Mouse (Mus musculus): ENCODE results near the gene Ddx54.

Gene Ddx54

DNA sequence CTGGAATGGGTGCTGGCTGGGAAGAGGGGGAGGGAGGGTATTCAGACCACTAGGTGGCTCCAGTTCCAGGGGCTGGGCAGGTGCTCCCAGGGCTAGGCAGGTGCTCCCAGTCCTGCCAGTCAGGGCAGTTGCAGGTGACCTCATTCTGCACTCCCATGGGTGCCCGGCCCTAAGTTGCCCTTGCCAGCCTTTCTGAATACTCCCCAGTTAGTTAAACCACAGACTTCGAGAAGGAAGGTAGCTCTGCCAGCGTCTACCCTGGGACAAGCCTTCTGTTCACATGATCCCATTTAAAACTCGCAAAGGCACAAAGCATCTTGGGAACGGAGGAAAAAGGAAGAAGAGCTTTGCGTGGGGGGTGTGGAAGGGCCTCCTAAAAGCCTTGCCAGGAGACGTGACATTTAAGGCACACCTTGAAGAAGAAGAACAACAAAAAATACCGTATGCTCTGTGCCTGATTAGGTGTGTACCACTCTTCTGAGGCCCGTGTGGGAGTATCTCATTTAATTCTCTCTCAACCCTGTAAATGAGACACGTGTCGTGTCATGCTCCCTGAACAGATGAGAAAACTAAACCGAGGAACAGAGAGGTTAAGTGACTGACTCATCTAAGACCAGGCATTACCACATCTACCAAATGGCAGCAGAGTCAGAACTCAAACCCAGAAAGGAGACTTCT lies 35.4 kb downstream of the Ddx54 start:
- no peak for DNase-seq

DNA sequence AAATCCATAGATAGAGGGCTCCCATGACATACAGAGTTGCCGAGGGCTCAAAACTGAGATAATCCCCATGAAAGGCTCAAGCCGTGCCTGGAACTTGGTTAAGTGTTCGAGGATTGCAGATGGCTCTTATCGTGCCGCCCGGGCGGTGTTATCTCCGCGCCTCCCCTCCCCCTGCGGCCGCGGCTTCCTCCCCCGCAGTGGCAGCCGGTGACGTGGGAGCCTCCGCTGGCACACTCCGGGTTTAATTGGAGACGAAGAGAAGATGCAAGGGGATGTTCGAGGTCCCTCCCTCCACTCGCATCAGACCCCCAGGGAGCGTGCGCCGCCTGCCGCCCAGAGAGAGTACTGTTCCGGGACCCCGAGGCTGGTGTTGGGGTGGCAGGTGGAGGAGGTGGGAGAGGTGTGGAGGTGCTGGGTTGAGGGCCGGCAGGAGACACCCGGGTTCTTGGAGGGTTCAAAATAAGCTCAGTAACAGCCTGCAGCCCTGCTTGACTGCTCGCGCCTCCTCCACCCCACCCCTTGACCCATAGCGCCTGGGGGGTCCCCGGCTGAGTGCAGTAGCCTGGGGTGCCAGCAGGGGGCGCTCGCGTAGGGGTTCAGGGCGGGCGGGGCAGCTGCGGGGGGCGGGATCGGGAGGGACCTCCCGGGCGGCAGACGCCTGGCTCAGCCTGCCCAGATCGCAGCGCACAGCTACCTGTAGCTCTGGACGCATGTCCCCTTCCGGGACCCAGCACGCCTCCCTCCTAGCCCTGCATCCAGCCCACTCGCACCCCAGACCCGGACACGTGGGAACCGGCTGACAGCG lies 36.2 kb downstream of the Ddx54 start, which contains the start of gene Rasal1:
Rasal1 (plus strand) TSS at position 244 of the 805 bp plus-strand sequence.
- DNase-seq: peak; percentile 51 to 55

DNA sequence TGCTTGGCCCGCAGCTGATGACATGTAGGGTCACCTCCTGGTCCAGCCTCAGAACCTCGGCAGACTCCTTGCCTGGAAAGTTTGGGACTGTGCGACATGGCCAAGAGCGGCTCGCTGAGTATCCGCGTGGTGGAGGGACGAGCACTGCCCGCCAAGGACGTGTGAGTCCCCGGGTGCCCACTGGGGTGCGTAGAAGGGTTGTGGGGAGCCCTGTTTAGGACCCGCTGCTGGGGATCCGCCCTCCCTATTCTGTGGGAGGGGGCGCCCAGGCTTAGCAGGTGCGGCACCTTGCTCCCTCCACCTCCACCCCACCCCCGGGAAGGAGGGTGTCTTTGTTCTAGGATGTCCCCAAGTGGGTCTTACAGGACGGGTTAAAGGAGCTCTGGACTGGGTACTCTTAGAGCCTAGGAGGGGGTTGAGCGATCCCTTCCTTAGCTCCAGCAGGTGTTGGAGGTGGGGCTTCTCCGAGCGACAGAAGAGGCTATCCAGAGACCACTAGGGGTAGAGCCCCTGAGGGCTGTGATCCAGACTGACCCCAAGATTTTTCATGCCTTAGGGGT lies 36.9 kb downstream of the Ddx54 start:
- no peak for DNase-seq

DNA sequence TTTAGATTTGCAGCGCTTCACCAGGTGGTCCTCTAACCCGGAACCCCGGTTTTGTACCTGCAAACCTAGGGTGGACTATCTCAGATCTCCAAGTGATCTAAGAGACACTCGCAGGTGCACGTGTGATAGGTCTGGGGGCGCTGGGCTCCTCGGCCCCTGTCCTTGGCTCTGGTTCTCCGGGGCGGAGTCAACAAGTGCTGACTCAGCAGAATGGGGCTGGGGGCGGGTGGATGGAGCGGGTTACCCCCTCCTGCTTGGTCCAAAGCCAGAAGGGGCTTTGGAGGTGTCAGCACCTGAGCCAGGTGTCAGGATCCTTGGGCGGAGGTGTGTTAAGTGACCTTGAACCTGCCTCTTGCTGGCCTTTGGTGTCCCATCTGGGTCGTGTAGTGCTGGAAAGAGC lies 37.4 kb downstream of the Ddx54 start:
- no peak for DNase-seq

DNA sequence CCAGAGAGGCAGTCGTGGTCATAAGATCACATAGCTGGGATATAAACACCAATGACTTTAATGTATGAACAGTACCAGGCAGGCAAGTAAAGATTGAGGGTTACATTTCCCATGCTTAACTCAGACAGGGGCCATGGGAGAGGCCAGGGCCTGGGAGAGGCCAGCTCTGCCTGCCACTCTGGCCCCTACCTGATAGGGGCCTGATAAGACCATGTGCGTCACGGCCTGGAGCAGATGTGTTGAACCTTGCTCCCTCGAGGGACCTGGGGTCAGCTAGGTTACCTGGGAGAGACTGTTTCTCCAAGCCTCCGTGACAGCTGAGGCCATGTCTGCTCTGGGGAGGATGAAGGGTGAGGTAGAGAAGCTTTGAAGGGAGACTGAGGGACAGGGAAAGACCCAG lies 38.7 kb downstream of the Ddx54 start:
- DNase-seq: no peak

DNA sequence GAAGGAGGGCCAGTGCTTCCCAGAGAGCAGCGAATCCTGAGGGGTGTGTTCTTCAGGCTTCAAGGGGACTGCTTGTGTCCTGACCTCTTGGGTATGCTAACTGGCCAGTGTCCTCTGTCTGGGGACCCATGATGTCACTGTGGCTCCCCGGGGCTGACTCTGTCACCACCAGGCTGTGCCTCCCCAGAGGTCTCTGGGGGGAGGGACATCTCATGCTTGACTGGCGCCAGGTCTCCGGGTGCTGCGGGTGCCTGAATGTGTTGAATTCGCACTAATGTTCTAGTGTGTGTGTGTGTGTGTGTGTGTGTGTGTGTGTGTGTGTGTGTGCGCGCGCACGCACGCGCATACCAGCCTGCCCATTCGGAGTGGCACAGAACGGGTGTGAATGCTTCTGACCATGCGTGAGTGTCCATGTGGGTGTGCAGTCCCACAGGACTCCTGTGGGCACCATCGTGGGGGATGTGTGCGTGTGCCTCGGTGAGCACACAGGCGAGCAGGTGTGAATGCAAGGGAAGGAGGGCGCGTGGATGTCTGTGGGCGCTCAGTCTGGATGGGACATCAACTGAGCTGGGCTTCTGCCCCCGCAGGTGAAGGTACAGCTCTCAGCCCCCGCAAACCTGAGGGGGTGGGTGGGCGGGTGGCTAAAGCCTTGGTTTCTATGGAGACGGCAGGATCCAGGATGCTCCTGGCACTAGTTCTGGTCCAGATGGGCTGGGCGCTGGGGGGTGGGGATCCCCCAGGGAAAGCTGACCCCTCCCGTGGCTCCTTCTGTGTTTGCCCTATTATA lies 40.6 kb downstream of the Ddx54 start:
- no peak for DNase-seq

DNA sequence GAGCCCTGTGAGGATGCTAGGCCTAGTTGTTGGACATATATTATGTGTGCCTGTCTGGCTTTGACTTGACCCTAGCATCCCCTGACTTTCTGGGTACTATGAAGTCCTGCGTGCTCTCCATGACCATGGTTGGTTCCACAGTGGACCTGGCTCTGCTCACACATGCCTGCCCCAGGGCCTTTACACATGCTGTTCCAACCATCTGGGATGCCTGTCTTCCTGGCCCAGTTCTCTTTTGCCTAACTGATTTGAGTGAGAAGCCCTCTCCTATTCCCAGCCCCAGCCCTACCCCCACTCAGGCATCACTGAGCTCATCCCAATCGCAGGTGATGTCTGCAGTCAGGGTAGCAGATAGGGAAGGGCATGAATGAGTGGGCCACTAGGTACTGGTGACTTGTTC lies 41.3 kb downstream of the Ddx54 start:
- no peak for DNase-seq

DNA sequence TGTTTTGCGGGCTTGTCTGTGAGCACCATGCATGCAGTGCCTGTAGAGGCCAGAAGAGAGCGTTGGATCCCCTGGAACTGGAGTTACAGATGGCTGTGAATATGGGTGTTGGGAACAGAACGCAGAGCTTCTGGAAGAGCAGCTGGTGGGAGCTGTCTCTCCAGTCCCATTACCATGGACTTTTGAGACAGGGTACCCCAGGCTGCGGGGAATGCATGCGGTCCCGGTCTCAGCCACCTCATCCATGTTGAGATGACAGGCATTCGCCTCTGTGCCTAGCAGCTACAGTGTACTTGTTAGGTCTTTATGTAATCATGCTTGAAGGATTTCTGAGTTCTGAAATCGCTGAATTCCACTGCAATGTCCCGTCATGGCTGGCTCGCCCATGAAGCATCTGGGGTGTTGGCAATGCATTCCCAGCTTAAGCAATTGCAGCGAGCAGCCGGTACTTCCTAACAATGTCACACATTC lies 43.8 kb downstream of the Ddx54 start:
- DNase-seq: peak; percentile 42 to 83

DNA sequence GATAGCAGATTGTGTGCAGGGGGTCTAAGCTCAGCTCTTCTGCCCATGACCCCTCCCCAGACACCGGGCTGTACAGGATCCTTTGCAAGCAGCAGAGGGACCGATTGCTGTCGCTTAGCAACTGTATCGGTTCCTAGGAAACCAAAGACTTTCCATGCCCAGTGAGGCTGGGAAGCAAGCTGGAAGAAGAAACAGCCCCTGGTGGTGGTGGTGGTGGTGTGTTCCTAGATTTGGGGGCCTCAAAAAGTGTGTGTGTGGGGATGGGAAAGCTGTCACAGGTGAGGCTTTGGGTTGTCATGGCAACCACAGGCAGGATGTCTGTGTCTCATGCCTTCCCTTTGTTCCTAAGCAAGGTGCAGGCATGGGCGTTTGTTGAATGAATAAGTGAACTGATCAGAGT lies 48.3 kb downstream of the Ddx54 start:
- no peak for DNase-seq

DNA sequence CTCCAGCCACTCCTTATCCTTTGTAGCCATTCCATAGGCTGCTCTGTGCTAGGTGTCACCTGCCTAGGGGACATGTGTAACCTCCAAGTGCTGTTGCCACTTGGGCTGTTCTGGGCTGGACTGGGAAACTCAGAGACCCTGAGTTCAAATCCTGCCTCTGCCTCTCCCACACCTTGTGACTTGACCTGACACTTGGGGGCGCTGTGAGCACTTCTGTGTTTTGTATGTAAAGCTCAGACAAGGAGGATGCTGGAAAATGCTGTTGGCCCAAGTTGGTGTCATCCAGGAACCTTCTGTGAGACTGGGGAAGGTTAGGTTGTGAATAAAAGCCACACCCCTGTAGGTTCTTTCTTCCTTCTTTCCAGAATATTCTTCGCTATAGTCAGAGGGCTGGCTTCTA lies 52.3 kb downstream of the Ddx54 start:
- no peak for DNase-seq

DNA sequence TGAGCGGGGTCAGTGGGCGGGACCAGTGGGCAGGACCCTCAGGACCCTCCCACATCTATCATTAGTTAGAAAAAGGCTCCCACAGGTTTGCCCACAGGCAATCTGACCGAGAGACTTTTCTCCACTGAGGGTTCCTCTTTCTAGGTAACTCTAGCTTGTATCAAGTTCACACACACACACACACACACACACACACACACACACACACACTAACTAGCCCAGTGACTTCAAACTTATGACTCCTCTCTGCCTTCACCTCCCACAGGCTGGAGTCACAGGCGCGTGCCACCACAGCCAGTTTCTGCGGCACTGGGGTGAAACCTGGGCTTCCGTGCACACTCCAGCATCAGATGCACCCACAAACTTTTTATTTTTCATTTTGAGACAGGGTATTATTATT lies 56.2 kb downstream of the Ddx54 start:
- no peak for DNase-seq

DNA sequence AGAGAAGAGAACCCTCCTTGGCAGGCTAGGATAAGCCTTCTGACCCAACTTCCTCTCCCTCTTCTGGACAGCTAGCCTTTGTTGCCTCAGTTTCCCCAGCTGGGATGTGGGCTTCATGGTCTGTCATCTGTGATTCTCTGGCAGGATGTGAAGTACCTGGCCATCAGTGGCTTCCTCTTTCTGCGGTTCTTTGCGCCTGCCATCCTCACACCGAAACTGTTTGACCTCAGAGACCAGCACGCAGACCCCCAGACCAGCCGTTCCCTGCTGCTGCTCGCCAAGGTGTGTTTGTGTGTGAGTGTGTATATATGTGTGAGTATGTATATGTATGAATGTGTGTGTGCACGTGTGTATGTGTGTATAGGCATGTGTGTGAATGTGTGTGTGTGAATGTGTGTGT lies 57.6 kb downstream of the Ddx54 start:
- DNase-seq: no peak

DNA sequence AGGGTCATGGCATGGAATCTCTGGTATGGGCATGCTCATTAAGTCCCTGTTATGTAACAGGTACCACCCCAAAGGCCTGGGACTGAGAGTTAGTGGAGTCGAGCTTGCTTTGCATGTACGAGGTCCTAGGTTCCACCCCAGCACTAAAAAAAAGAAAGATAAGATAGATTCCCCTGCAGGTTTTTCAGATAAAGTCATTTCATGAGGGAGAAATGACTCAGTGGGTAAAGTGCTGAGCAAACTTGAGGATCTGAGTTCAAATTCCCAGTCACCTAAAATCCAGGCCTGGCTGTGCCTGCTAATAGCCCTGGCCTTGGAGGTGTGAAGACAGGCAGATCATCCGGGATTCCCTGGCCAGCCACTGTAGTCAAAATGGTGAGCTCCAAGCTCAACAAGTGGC lies 59.3 kb downstream of the Ddx54 start:
- no peak for DNase-seq

DNA sequence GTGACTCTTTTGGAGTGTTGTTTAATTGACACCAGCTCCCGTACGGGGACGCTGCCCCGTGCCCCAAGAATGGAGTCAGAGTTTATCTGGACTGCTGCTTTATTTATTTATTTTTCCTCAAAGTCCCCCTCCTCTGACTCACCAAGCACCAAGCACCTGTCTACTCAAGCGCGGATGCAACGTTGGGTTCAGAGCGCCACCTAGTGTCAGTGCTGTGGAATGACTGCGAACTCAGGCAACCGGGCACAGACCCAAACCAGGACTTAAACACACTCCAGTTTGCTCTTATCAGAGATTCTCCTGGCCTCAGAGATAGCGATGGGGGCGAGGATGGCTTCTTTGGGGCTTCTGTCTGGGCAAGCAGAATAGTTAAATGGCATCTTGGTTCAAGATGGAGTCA lies 61.1 kb downstream of the Ddx54 start:
- peak; percentile 42 to 67 for DNase-seq

DNA sequence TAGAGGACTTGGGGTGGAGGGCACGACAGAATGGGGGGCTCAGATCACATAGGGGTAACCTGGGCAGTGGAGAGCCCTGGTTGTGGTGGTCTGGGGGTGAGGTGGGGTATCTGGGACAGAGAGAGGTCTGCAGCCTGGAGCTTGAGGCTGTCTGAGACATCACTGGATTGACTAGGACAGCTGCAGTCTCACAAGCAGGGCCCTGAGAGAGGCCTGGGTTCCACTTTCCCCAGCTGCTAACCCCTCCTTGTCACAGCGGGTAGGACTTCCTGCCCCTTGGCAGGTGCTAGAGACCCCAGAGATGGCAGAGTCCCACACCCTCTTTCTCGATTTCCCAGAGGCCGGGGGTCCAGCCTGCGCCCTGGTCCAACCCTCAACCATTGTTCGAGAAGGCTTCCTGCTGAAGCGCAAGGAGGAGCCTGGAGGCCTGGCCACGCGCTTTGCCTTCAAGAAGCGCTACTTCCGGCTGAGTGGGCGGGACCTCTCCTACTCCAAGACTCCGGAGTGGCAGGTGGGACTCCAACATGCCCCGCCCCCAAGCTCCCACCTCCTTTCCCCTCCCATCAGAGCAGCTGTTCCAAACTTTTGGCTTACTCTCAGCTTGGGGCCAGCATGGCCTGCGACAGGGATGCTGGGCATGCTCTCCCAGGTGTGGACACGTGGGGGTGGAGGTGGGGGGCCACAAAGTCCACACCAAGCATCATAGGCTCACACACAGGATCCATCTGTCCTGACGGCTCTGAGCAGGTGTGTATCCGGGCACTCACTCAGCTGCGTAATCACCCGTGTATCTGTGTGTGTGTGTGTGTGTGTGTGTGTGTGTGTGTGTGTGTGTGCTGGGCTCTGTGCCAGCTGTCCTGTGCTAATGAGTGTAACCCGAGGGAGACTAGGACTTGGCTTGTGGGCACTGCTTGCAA lies 61.9 kb downstream of the Ddx54 start:
- peak in 1 of 2 experiments; percentile 43 for DNase-seq

DNA sequence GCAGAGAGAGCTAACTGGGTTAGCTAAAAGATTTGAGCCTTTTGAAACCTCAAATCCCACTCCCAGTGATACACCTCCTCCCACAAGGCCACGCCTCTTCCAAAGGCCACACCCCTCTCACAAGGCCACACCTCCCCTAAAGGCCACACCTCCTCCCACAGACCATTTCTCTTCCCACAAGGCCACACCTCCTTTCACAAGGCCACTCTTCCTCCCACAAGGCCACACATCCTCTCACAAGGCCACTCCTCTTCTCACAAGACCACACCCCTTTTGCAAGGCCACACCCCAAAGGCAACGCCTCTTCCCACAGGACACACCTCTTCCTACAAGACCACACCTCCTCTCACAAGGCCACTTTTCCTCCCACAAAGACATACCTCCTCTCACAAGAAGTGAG lies 65.0 kb downstream of the Ddx54 start:
- DNase-seq: no peak
